Mouse (Mus musculus) ES-Bruce4 (cell line): ENCODE measurements around the gene Gm3250. TPM values are rescaled to one million over a fixed set of nuclear protein-coding genes. Genes with fewer than 3 reads are reported as not detected.
"Not testable (repeated sequence)": the region's sequence is repeated elsewhere in the genome, so short reads cannot be mapped to it uniquely, and the experiment has no call there.

Source experiments
- H3K27ac ChIP-seq: 2 replicates; pipeline ENCODE4 v1.5.1; 2012; ENCODE audit warnings: low read length, inconsistent platforms; ENCODE audit not compliant: insufficient read depth
- H3K27me3 ChIP-seq: 2 replicates; pipeline ENCODE4 v1.6.1; 2012; ENCODE audit warnings: mild to moderate bottlenecking, low read length, inconsistent platforms; ENCODE audit not compliant: control insufficient read depth, poor library complexity, insufficient read depth, severe bottlenecking
- H3K36me3 ChIP-seq: 2 replicates; pipeline ENCODE4 v1.6.1; 2012; ENCODE audit warnings: inconsistent platforms, mild to moderate bottlenecking, low read length, moderate library complexity; ENCODE audit not compliant: control insufficient read depth, poor library complexity, insufficient read depth, severe bottlenecking
- H3K4me1 ChIP-seq: one replicate; pipeline ENCODE4 v1.8.1; 2011; ENCODE audit warnings: low read length; ENCODE audit not compliant: control insufficient read depth, insufficient read depth
- H3K4me3 ChIP-seq: 2 replicates; pipeline ENCODE4 v1.5.1; 2011; ENCODE audit warnings: low read depth, mild to moderate bottlenecking, low read length
- H3K9ac ChIP-seq: 2 replicates; pipeline ENCODE4 v1.6.1; 2012; ENCODE audit warnings: low read depth, mild to moderate bottlenecking, inconsistent platforms; ENCODE audit not compliant: poor library complexity, severe bottlenecking
- H3K9me3 ChIP-seq: replicated peaks from 2 replicates; pipeline ENCODE4 v1.6.1; 2012; ENCODE audit warnings: mild to moderate bottlenecking, low read length, inconsistent platforms; ENCODE audit not compliant: control insufficient read depth, poor library complexity, insufficient read depth, severe bottlenecking
- CTCF ChIP-seq: IDR thresholded peaks from one replicate; pipeline ENCODE4 v1.8.1; 2011; ENCODE audit warnings: low read depth, low read length
- EP300 ChIP-seq: IDR thresholded peaks from 2 replicates; pipeline ENCODE4 v1.6.1; 2011; ENCODE audit warnings: low read depth, low read length; ENCODE audit not compliant: insufficient read depth
- POLR2A ChIP-seq: IDR thresholded peaks from one replicate; pipeline ENCODE4 v1.8.1; 2011; ENCODE audit warnings: low read length; ENCODE audit not compliant: insufficient read depth
- polyA plus RNA-seq: library from polyadenylated mRNA; stranded (reverse); fragments of >200 nt; gene quantifications from 2 replicates; pipeline ENCODE4 v1.2.4, GENCODE M21; 2011; ENCODE audit warnings: low read depth; ENCODE audit not compliant: missing spikeins, insufficient read depth, insufficient read length

The Gm3250 gene
- polyA plus RNA-seq, 1 experiment, result not detected

DNA sequence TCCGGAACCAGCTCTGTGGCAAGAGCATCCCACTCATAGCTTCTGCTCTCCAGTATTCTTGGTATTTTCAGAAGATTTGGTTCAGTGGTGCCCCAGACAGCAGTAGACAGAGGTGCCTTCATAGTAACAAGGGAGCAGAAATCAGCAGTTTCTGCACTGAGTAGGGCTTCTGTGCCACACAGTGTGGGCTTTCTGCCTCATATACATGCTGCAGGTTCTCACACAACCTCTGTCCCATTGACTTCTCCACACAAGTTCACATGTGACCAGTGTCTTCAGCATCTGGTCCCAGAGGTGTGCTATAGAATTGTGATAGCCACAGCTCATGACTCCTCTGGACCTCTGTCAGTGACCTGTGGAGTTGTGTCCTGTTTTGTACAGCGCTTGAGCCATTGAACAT is 6.3 kb upstream of the Gm3250 start:
- TF ChIP-seq POLR2A (no peak), EP300 (no peak), CTCF (no peak)
- no peaks in the 10 kb centered on the region for H3K4me1 ChIP-seq
- no peak overlapping the region for H3K27ac ChIP-seq
- H3K9ac ChIP-seq, result no peak overlapping the region
- H3K36me3 ChIP-seq, result no peaks in the 10 kb centered on the region
- H3K4me3 ChIP-seq, result no peak overlapping the region
- H3K9me3 ChIP-seq, result no peaks in the 10 kb centered on the region
- H3K27me3 ChIP-seq, result no peaks in the 10 kb centered on the region

DNA sequence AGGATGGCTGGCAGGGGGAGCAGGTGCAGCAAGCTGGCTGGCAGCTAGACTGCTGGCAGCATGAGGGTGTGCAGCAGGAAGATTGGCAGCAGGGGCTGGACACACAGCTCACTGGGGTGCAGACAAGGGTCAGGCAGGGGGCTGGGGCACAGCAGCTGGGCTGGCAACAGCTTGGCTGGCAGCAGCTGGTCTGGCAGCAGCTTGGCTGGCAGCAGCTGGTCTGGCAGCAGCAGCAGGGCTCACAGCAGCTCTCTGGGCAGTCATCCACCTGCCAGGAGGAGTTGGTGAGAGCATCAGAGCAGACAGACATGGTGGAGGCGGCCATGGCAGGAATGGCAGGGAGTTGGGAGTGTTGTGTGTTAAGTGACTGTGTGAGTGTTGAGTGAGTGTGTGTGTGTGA is 5.5 kb upstream of the Gm3250 start, which contains the start of gene Gm7137:
Gm7137 (minus strand) TSS at position 325 of the 400 bp plus-strand sequence.
- not testable (repeated sequence) for H3K27ac ChIP-seq, H3K27me3 ChIP-seq, H3K36me3 ChIP-seq, H3K9ac ChIP-seq, H3K9me3 ChIP-seq, H3K4me3 ChIP-seq, H3K4me1 ChIP-seq

- H3K4me3 ChIP-seq, H3K27me3 ChIP-seq, H3K27ac ChIP-seq, H3K4me1 ChIP-seq, H3K36me3 ChIP-seq, H3K9ac ChIP-seq, H3K9me3 ChIP-seq: not testable (repeated sequence)
Measured at GRCm38 (mm10) chr10:77783396-77783795, 1.1 kb upstream of the Gm3250 start.

- not testable (repeated sequence) for H3K9me3 ChIP-seq, H3K27me3 ChIP-seq, H3K9ac ChIP-seq, H3K4me1 ChIP-seq, H3K27ac ChIP-seq, H3K36me3 ChIP-seq, H3K4me3 ChIP-seq
Measured at GRCm38 (mm10) chr10:77776844-77777243, 5.5 kb downstream of the Gm3250 start, which contains the start of gene Gm7138. Gene Gm7138 (minus strand): TSS chr10:77776944.

GRCm38 (mm10) chr10:77772142-77772541 is 10.2 kb downstream of the Gm3250 start:
- not testable (repeated sequence) for H3K4me3 ChIP-seq, H3K36me3 ChIP-seq, H3K9ac ChIP-seq, H3K27me3 ChIP-seq, H3K9me3 ChIP-seq, H3K4me1 ChIP-seq, H3K27ac ChIP-seq

GRCm38 (mm10) chr10:77771225-77771624 is 11.1 kb downstream of the Gm3250 start, which contains the start of gene Gm3238:
Gene Gm3238 (minus strand): TSS chr10:77771325.
- not testable (repeated sequence) for H3K9me3 ChIP-seq, H3K4me1 ChIP-seq, H3K4me3 ChIP-seq, H3K36me3 ChIP-seq, H3K27ac ChIP-seq, H3K27me3 ChIP-seq, H3K9ac ChIP-seq

DNA sequence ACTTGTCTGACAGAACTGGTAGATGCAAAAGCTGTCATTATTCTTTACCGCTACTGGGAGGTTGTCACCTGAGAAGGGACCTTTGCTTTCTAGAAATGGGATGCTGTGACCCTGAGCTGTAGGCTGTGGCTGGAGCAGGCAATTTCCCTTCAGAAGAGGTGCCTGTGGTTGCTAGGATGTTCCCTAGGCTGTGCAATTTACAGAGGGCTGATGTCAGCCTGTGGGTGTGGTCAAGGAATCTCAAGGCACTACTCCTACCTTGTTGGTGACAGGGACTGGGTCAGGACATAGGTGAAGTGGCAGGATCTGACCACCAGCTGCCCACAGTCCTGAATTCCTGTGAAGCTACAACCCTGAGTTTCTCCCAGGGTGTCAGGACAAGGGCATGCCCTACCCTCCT is 12.6 kb downstream of the Gm3250 start:
- Histone ChIP-seq H3K27me3 (no peaks in the 10 kb centered on the region), H3K9ac (no peak overlapping the region), H3K36me3 (no peaks in the 10 kb centered on the region), H3K4me3 (no peak overlapping the region), H3K9me3 (no peaks in the 10 kb centered on the region), H3K4me1 (no peaks in the 10 kb centered on the region), H3K27ac (no peak overlapping the region)
- TF ChIP-seq CTCF (no peak), EP300 (no peak), POLR2A (no peak)

- not testable (repeated sequence) for H3K9ac ChIP-seq, H3K4me3 ChIP-seq, H3K36me3 ChIP-seq, H3K9me3 ChIP-seq, H3K27me3 ChIP-seq, H3K4me1 ChIP-seq, H3K27ac ChIP-seq
Measured at GRCm38 (mm10) chr10:77759582-77759981, 22.8 kb downstream of the Gm3250 start, which contains the start of gene Gm3233. Gene Gm3233 (minus strand): TSS chr10:77759682.
